Mouse (Mus musculus) heart, embryonic 10.5 days (tissue): ENCODE results near the gene Nde1. TPM values are rescaled to one million over a fixed set of nuclear protein-coding genes. Genes with fewer than 3 reads are reported as not detected.
A peak's percentile ranks its signal among the peaks of the same experiment; 100 is the strongest.

ENCODE experiments used
- DNase-seq: peaks from one replicate; pipeline ENCODE4 v3.0.0-alpha.2; 2017; ENCODE audit warnings: low spot score
- H3K27ac ChIP-seq: fragments of 300-500 bp; sonication (generic); 2 replicates; pipeline ENCODE4 v1.5.1; 2016; ENCODE audit warnings: mild to moderate bottlenecking
- H3K27me3 ChIP-seq: fragments of 300-500 bp; sonication (generic); 2 replicates; pipeline ENCODE4 v1.6.1; 2016; ENCODE audit warnings: mild to moderate bottlenecking; ENCODE audit not compliant: poor library complexity, insufficient read depth, severe bottlenecking
- H3K36me3 ChIP-seq: fragments of 300-500 bp; sonication (generic); 2 replicates; pipeline ENCODE4 v1.6.1; 2016; ENCODE audit warnings: mild to moderate bottlenecking, moderate library complexity
- H3K4me1 ChIP-seq: fragments of 300-500 bp; sonication (generic); 2 replicates; pipeline ENCODE4 v1.6.1; 2016; ENCODE audit warnings: mild to moderate bottlenecking
- H3K4me3 ChIP-seq: fragments of 300-500 bp; sonication (generic); 2 replicates; pipeline ENCODE4 v1.5.1; 2016; ENCODE audit warnings: mild to moderate bottlenecking, moderate library complexity
- H3K9me3 ChIP-seq: fragments of 300-500 bp; sonication (generic); 2 replicates; pipeline ENCODE4 v1.6.1; 2016; ENCODE audit warnings: mild to moderate bottlenecking, moderate library complexity
- WGBS: fragments of 180-500 bp; shearing (Covaris S2); methylation state at CpG from one replicate; pipeline ENCODE4 v1.1.7; 2016; 5-methylcytosine and 5-hydroxymethylcytosine counted together
- microRNA counts: library from miRNA; unstranded; fragments of <30 nt; microRNA quantifications from one replicate; lab custom pipeline; 2017
- microRNA-seq: library from miRNA; unstranded; fragments of <30 nt; microRNA quantifications from one replicate; pipeline ENCODE4, GENCODE M21; 2017
- polyA plus RNA-seq: library from polyadenylated mRNA; unstranded; fragments of >200 nt; fragmentation: Nextera tagmentation; extraction: Ambion mirVana; gene quantifications from 2 replicates; pipeline ENCODE4 v1.2.1, GENCODE M21; 2016

Nde1 gene
- polyA plus RNA-seq, 1 experiment from 2014 or later: 111 TPM

DNA sequence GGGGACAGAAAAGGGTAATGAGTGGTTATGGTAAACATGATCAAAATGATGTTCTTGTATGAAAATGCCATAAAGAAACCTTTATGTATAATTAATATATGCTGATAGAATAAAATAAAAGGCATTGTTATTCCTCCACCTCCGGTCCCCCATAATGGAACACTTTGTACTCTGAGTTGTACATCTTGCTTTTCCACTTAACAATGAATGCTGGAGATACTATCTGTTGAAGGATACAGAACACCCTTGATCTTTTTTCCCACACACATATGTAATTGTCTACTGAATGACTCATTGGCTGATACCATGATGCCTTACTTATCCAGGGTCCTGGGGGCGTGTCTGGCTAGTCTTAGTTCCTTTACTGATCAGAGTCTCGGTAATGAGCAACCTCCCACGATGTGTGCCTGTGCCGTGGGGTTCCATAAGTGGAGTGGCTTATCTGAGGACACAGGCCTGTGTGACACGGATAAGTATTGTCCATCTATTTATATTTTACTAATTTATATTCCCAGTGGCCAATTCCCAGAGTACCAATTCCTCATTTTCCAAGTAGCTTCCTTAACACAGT is 17.2 kb downstream of the Nde1 start:
- no peak overlapping the region for H3K27ac ChIP-seq
- peaks cover 97% of the 10 kb centered on the region for H3K36me3 ChIP-seq
- WGBS: 66% methylated on average over 6 of the region's 6 CpGs

DNA sequence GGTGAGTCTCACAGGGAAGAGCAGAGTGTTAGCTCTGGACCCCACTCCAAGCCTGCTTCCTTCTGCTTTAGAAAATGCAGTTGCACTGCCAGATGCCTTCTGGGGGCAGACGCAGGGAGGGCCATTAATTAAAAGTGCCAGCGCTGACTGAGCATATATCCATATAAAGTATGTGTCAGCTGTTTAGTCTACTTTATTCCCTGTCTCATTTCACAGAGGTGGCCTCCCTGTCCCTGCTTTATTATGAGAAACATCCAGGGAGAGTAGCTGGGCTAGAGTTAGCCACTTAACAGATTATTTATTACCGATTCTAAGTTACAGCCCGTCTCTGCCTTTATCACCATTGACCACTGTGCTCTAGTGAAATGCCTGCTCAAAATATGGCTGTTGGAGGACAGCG is 19.3 kb downstream of the Nde1 start:
- Histone ChIP-seq H3K9me3 (no peaks in the 10 kb centered on the region), H3K4me3 (no peak overlapping the region), H3K36me3 (peaks cover 97% of the 10 kb centered on the region), H3K27me3 (no peaks in the 10 kb centered on the region), H3K4me1 (peaks cover 3% of the 10 kb centered on the region; the same call in 1 of the 2 replicates), H3K27ac (no peak overlapping the region)
- no peak for DNase-seq
- 98% methylated on average over 5 of the region's 5 CpGs for WGBS

More for the DNA sequence above, 17.2 kb downstream of the Nde1 start:
- Histone ChIP-seq H3K9me3 (no peaks in the 10 kb centered on the region), H3K4me1 (peaks cover 3% of the 10 kb centered on the region; the same call in 1 of the 2 replicates), H3K4me3 (no peak overlapping the region), H3K27me3 (no peaks in the 10 kb centered on the region)
- DNase-seq: no peak

DNA sequence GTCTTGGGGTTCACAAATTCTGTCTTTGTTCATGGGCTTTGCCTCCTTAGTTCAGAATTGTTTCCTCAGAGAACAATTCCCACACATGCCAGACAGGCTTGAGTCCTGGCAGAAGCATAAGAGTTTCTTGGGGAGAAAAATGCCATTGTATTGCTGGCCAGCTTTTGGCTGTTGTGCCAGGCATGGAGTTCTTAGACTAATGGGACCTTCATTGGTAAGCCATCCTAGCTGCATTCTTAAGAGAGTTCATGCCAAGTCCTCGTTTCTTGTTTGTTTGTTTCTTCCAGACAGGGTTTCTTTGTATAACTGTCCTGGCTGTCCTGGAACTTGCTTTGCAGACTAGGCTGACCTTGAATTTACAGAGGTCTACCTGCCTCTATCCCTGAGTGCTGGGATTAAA is 20.8 kb downstream of the Nde1 start:
- no peak overlapping the region for H3K4me3 ChIP-seq
- DNase-seq: no peak
- H3K27ac ChIP-seq: no peak overlapping the region
- WGBS: 85% methylated on average over 1 of the region's 1 CpGs
- H3K36me3 ChIP-seq: peaks cover 98% of the 10 kb centered on the region
- H3K9me3 ChIP-seq: no peaks in the 10 kb centered on the region
- no peaks in the 10 kb centered on the region for H3K27me3 ChIP-seq
- H3K4me1 ChIP-seq: no peaks in the 10 kb centered on the region

DNA sequence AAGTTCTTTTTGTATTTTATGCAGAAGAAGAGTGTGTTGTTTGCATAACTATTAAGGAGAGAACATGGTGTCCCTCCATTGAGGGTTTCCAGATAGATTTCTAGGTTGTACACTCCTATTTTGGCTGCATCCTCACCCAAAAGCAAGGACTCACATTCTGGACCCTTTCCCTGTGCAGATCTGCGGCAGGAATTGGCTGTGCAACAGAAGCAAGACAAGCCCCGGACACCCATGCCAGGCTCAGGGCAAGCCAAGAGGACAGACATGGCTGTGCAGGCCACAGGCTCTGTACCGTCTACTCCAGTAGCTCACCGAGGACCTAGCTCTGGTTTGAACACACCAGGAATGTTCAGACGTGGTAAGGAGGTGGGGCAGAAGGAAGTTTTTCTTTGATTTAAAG is 22.4 kb downstream of the Nde1 start:
- Histone ChIP-seq H3K9me3 (no peaks in the 10 kb centered on the region), H3K4me1 (no peaks in the 10 kb centered on the region), H3K36me3 (peaks cover 97% of the 10 kb centered on the region), H3K4me3 (no peak overlapping the region), H3K27me3 (no peaks in the 10 kb centered on the region), H3K27ac (no peak overlapping the region)
- 94% methylated on average over 5 of the region's 5 CpGs for WGBS
- DNase-seq: no peak

DNA sequence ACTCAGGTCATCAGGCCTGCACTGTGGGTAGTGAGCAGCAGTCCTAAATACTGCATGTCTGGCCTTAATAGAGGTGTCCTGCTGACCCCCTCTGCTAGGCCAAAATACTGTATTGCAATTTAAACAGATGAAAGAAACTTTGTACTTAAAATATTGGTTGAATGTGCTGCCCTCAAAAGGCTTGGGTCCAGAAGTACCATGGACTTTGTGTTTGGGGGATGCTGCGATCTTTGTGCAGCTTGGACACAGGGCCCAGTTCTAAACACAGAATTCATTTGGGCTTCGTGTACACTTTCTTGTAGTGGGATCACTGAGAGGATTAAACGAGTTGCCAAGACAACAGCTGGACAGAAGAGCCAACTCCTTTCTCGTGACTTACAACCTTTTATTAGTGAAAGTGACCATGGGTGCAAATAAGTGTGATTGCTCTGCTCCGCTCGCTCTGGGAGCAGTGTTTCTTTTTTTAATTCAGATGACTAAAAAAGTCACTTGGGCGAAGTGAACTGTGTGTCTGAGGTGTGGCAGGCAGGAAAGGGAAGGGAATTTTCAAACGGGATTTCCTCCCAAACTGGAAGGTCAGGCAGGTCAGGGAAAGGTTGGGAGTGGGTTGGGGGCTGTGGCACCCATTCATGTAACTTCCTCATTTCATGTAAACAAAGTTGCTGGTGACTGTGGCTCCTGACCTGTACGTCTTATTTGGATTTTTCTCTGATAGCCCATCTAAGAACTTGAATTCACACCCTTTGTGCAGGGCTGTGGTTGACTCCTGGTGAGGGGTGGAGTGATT is 31.3 kb downstream of the Nde1 start:
- H3K36me3 ChIP-seq: peaks cover 41% of the 10 kb centered on the region
- no peak overlapping the region for H3K27ac ChIP-seq
- 73% methylated on average over 9 of the region's 9 CpGs for WGBS
- H3K4me3 ChIP-seq: no peak overlapping the region
- H3K27me3 ChIP-seq: no peaks in the 10 kb centered on the region
- H3K4me1 ChIP-seq: no peaks in the 10 kb centered on the region
- DNase-seq: no peak
- H3K9me3 ChIP-seq: no peaks in the 10 kb centered on the region

DNA sequence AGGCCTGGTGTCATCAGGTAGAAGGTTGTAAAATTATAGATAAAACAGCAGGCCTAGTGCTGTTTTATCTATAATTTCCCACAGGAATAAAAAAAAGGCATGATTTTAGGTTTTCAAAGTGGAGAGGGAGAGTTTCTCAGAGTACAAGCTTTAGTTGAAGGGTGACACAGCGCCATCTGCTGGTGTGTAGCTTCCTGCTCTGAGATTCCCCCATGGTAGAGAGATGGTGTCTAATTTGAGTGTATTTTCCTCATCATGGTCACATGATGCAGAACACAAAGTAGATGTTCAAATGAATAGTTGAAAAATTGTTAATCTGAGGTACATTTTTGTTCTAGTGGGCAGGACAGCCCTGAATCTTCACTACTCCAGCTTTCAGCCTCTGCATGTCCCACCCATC is 32.4 kb downstream of the Nde1 start:
- Histone ChIP-seq H3K4me3 (no peak overlapping the region), H3K27ac (no peak overlapping the region), H3K36me3 (peaks cover 30% of the 10 kb centered on the region), H3K27me3 (0 out of 2 replicates have a peak, but pooled peaks cover 3% of the 10 kb centered on the region), H3K9me3 (no peaks in the 10 kb centered on the region), H3K4me1 (no peaks in the 10 kb centered on the region)
- WGBS: 29% methylated on average over 1 of the region's 1 CpGs
- DNase-seq: no peak

DNA sequence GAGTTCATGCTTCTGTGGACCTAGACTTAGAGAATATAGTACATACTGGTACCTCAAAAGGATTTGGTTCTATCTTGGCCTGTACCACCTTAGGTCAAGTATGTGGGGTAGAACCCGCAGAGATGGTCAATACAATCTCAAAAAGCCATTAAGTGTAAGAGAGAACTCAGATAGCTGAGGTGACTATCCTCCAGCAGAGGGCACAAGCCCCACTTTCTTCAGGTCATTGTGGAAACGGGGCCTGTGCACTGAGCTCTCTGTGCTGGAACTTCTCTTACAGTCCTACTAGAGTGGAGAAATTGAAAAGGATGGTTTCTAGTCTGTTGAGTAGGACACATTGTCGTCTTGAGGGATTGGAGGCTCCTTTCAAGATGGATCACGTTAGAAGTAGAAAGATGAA is 35.7 kb downstream of the Nde1 start:
- Histone ChIP-seq H3K4me1 (no peaks in the 10 kb centered on the region), H3K27ac (no peak overlapping the region), H3K27me3 (0 out of 2 replicates have a peak, but pooled peaks cover 3% of the 10 kb centered on the region), H3K4me3 (no peak overlapping the region), H3K36me3 (no peaks in the 10 kb centered on the region), H3K9me3 (no peaks in the 10 kb centered on the region)
- WGBS: 62% methylated on average over 4 of the region's 4 CpGs
- no peak for DNase-seq

DNA sequence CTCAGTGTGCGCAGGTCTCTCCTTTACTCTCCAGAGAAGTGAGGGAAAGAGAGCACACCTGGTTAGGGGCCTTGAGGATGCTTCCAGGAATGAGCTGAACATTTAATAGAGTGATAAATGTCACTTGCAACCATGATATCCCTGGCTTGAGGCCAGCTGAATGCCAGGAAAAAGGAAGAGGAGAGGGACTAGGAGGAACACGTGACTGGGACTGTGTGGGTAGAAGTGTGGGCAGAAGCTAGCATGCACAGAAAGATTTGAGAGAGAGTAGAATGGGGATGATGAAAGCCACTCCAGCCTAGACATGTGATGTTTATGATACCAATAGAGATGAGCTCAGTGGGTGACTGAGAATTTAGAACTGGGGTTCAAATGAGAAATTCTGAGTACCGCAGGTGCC is 52.1 kb downstream of the Nde1 start:
- Histone ChIP-seq H3K36me3 (no peaks in the 10 kb centered on the region), H3K4me1 (no peaks in the 10 kb centered on the region), H3K4me3 (no peak overlapping the region), H3K27ac (no peak overlapping the region), H3K9me3 (no peaks in the 10 kb centered on the region), H3K27me3 (peaks cover 9% of the 10 kb centered on the region; the same call in 1 of the 2 replicates)
- WGBS: 85% methylated on average over 3 of the region's 3 CpGs
- DNase-seq: no peak

- Histone ChIP-seq H3K27ac (no peak overlapping the region), H3K27me3 (peaks cover 81% of the 10 kb centered on the region), H3K4me3 (no peak overlapping the region), H3K36me3 (no peaks in the 10 kb centered on the region), H3K9me3 (no peaks in the 10 kb centered on the region), H3K4me1 (no peaks in the 10 kb centered on the region)
- 26% methylated on average over 6 of the region's 6 CpGs for WGBS
- DNase-seq: peak; percentile 80
Observed at GRCm38 (mm10) chr16:14237100-14237723, 74.1 kb downstream of the Nde1 start.

- WGBS: 78% methylated on average over 3 of the region's 3 CpGs
- Histone ChIP-seq H3K27me3 (peaks cover 87% of the 10 kb centered on the region), H3K4me3 (no peak overlapping the region), H3K9me3 (no peaks in the 10 kb centered on the region), H3K36me3 (no peaks in the 10 kb centered on the region), H3K4me1 (no peaks in the 10 kb centered on the region), H3K27ac (no peak overlapping the region)
- DNase-seq: no peak
Observed at GRCm38 (mm10) chr16:14242059-14242458, 79.0 kb downstream of the Nde1 start.

MicroRNA genes within 50 kb of the gene (microRNA counts, 519-probe panel; counts per million panel counts)
- 2,723 counts per million, percentile 8 among the panel's probes with 10 or more counts for microRNA mmu-miR-484 (lab: Ali Mortazavi, UCI)

Small RNAs within 50 kb of the gene (microRNA-seq; reads per million reads assigned to microRNA genes)
- gene Gm27671: not detected
- gene Mir484: 1,506 reads per million, percentile 83 among the genes with 10 or more reads in this experiment

Other genes starting within 250 kb of the Nde1 start
- 0.89 and 2.3 TPM in 2 replicates for gene 2900011O08Rik, start 176.7 kb upstream of the Nde1 start, polyA plus RNA-seq
- 0.15 and 0.21 TPM in 2 replicates for gene Ifitm7, start 176.4 kb upstream of the Nde1 start, polyA plus RNA-seq
- gene Marf1, start 76 bp downstream of the Nde1 start, polyA plus RNA-seq: 10.0 and 10.6 TPM in 2 replicates
- gene Myh11, start 128.1 kb downstream of the Nde1 start, polyA plus RNA-seq: 0.23 and 0.70 TPM in 2 replicates
- gene Fopnl, start 154.1 kb downstream of the Nde1 start, polyA plus RNA-seq: 111 and 119 TPM in 2 replicates
- 2.8 and 4.9 TPM in 2 replicates for gene Abcc1, start 198.3 kb downstream of the Nde1 start, polyA plus RNA-seq